Mouse (Mus musculus): Measurements from ENCODE around the gene Gm20479. TPM values are rescaled to one million over a fixed set of nuclear protein-coding genes. Genes with fewer than 3 reads are reported as not detected.

Gm20479 gene
- total and polyA plus RNA-seq, 3 experiments, result 1.2 to 2.2 (median 1.9) TPM

GRCm38 (mm10) chr7:27314393-27314792, 42.8 kb downstream of the Gm20479 start:
- no peak for DNase-seq (ENCODE audit: extremely low read depth)
- H3K9me3 ChIP-seq (replicated peaks; ENCODE audit: low read length), result peaks cover 19% of the 10 kb centered on the region
- no peaks in the 10 kb centered on the region for H3K36me3 ChIP-seq (replicated peaks in 1 of 2; ENCODE audit: control insufficient read depth in 1 of 2, insufficient read depth in 1 of 2, low read length in 1 of 2)
- TF ChIP-seq CHD1 (IDR thresholded peaks at IDR 0.05; ENCODE audit: low read depth, low read length) (no peak), POLR2A (IDR thresholded peaks at IDR 0.05; ENCODE audit: low read depth, low read length) (no peak), CTCF (conservative IDR thresholded peaks at IDR 0.05 in 1 of 2, IDR thresholded peaks at IDR 0.05 in 1 of 2; ENCODE audit: low read depth in 2 of 2, low read length in 2 of 2) (peak in 1 of 2 experiments; percentile 29; a peak in 2 of 4 replicates), ELF1 (IDR thresholded peaks at IDR 0.05; ENCODE audit: low read depth, low read length) (no peak), MYC (IDR thresholded peaks at IDR 0.05; ENCODE audit: low read depth, low read length) (no peak), JUN (IDR thresholded peaks at IDR 0.05; ENCODE audit: insufficient read depth, low read depth, low read length) (no peak), ZKSCAN1 (IDR thresholded peaks at IDR 0.05; ENCODE audit: borderline replicate concordance, low read depth, low read length) (no peak)
- peaks cover 0 to 2% of the 10 kb centered on the region in 2 experiments; a peak in 2 of 4 replicates for H3K4me1 ChIP-seq (ENCODE audit: control insufficient read depth in 1 of 2, insufficient read depth in 2 of 2)
- H3K9ac ChIP-seq (ENCODE audit: insufficient read depth, low read depth), result no peak overlapping the region
- no peak overlapping the region for H3K4me2 ChIP-seq (ENCODE audit: insufficient read depth, low read depth, poor library complexity, severe bottlenecking)
- H3K79me2 ChIP-seq (replicated peaks; ENCODE audit: control insufficient read depth, extremely low read depth, insufficient read depth, poor library complexity, severe bottlenecking), result no peaks in the 10 kb centered on the region
- H3K4me3 ChIP-seq (replicated peaks in 1 of 3; ENCODE audit: low read depth in 2 of 3, low read length in 2 of 3, poor library complexity in 1 of 3), result no peak overlapping the region
- peaks cover 13% of the 10 kb centered on the region for H3K27me3 ChIP-seq (replicated peaks)
- H3K27ac ChIP-seq (ENCODE audit: insufficient read depth, low read depth), result no peak overlapping the region
- dilution Hi-C loops (cut with MboI; ENCODE audit: extremely low pct_ligation_motif_present, extremely low pct_unique_long_range_greater_than_20kb, low sequenced_read_pairs), result no loop called here
- in situ Hi-C loops (cut with MboI; ENCODE audit: low pct_ligation_motif_present, low pct_unique_long_range_greater_than_20kb, low sequenced_read_pairs), result no loop called here

GRCm38 (mm10) chr7:27311651-27312284, 45.5 kb downstream of the Gm20479 start:
- H3K36me3 ChIP-seq (replicated peaks in 1 of 2; ENCODE audit: control insufficient read depth in 1 of 2, insufficient read depth in 1 of 2, low read length in 1 of 2), result no peaks in the 10 kb centered on the region
- H3K27me3 ChIP-seq (replicated peaks), result peaks cover 17% of the 10 kb centered on the region
- in situ Hi-C loops (cut with MboI; ENCODE audit: low pct_ligation_motif_present, low pct_unique_long_range_greater_than_20kb, low sequenced_read_pairs), result no loop called here
- peaks cover 19% of the 10 kb centered on the region for H3K9me3 ChIP-seq (replicated peaks; ENCODE audit: low read length)
- H3K4me3 ChIP-seq (replicated peaks in 1 of 3; ENCODE audit: low read depth in 2 of 3, low read length in 2 of 3, poor library complexity in 1 of 3), result no peak overlapping the region
- no peak for DNase-seq (ENCODE audit: extremely low read depth)
- H3K9ac ChIP-seq (ENCODE audit: insufficient read depth, low read depth), result no peak overlapping the region
- H3K79me2 ChIP-seq (replicated peaks; ENCODE audit: control insufficient read depth, extremely low read depth, insufficient read depth, poor library complexity, severe bottlenecking), result no peaks in the 10 kb centered on the region
- no peak for TF ChIP-seq E2F4 (IDR thresholded peaks at IDR 0.05; ENCODE audit: insufficient replicate concordance, low read depth, low read length)
- H3K4me1 ChIP-seq (ENCODE audit: control insufficient read depth in 1 of 2, insufficient read depth in 2 of 2), result peaks cover 0 to 2% of the 10 kb centered on the region in 2 experiments; a peak in 2 of 4 replicates
- H3K27ac ChIP-seq (ENCODE audit: insufficient read depth, low read depth), result no peak overlapping the region
- dilution Hi-C loops (cut with MboI; ENCODE audit: extremely low pct_ligation_motif_present, extremely low pct_unique_long_range_greater_than_20kb, low sequenced_read_pairs), result no loop called here
- H3K4me2 ChIP-seq (ENCODE audit: insufficient read depth, low read depth, poor library complexity, severe bottlenecking), result no peak overlapping the region

- no peak for TF ChIP-seq ZNF384 (IDR thresholded peaks at IDR 0.05; ENCODE audit: low read depth, low read length)
- no peak for TF ChIP-seq ZKSCAN1 (IDR thresholded peaks at IDR 0.05; ENCODE audit: borderline replicate concordance, low read depth, low read length)
- no peak for TF ChIP-seq PAX5 (IDR thresholded peaks at IDR 0.05; ENCODE audit: low read length)
- TF ChIP-seq MAZ (IDR thresholded peaks at IDR 0.05; ENCODE audit: low read depth, low read length), result no peak
- TF ChIP-seq RAD21 (IDR thresholded peaks at IDR 0.05; ENCODE audit: low read depth, low read length), result no peak
- no peak for TF ChIP-seq USF2 (conservative IDR thresholded peaks at IDR 0.05; ENCODE audit: low read depth, low read length)
- TF ChIP-seq POLR2AphosphoS2 (IDR thresholded peaks at IDR 0.05; ENCODE audit: low read depth, low read length), result no peak
- no peak for TF ChIP-seq EP300 (IDR thresholded peaks at IDR 0.05; ENCODE audit: low read length)
- TF ChIP-seq NELFE (IDR thresholded peaks at IDR 0.05; ENCODE audit: low read depth, low read length), result no peak
- no peak for TF ChIP-seq CHD2 (IDR thresholded peaks at IDR 0.05; ENCODE audit: low read length)
- TF ChIP-seq ZC3H11A (IDR thresholded peaks at IDR 0.05; ENCODE audit: low read depth, low read length), result no peak
- TF ChIP-seq TBP (conservative IDR thresholded peaks at IDR 0.05; ENCODE audit: low read depth, low read length), result no peak
- TF ChIP-seq JUN (IDR thresholded peaks at IDR 0.05; ENCODE audit: insufficient read depth, low read depth, low read length), result no peak
- no peak for TF ChIP-seq HCFC1 (IDR thresholded peaks at IDR 0.05; ENCODE audit: low read depth, low read length)
- Histone ChIP-seq H3K36me3 (replicated peaks in 1 of 2; ENCODE audit: control insufficient read depth in 1 of 2, insufficient read depth in 1 of 2, low read length in 1 of 2) (no peaks in the 10 kb centered on the region), H3K79me2 (replicated peaks; ENCODE audit: control insufficient read depth, extremely low read depth, insufficient read depth, poor library complexity, severe bottlenecking) (no peaks in the 10 kb centered on the region), H3K4me2 (ENCODE audit: insufficient read depth, low read depth, poor library complexity, severe bottlenecking) (no peak overlapping the region), H3K9ac (ENCODE audit: insufficient read depth, low read depth) (no peak overlapping the region), H3K9me3 (replicated peaks; ENCODE audit: low read length) (peaks cover 19% of the 10 kb centered on the region), H3K4me3 (replicated peaks in 1 of 3; ENCODE audit: low read depth in 2 of 3, low read length in 2 of 3, poor library complexity in 1 of 3) (no peak overlapping the region), H3K27me3 (replicated peaks) (peaks cover 19% of the 10 kb centered on the region), H3K27ac (ENCODE audit: insufficient read depth, low read depth) (no peak overlapping the region), H3K4me1 (ENCODE audit: control insufficient read depth in 1 of 2, insufficient read depth in 2 of 2) (peaks cover 0 to 2% of the 10 kb centered on the region in 2 experiments; a peak in 2 of 4 replicates)
- in situ Hi-C loops (cut with MboI; ENCODE audit: low pct_ligation_motif_present, low pct_unique_long_range_greater_than_20kb, low sequenced_read_pairs), result no loop called here
- dilution Hi-C loops (cut with MboI; ENCODE audit: extremely low pct_ligation_motif_present, extremely low pct_unique_long_range_greater_than_20kb, low sequenced_read_pairs), result no loop called here
- DNase-seq (ENCODE audit: extremely low read depth), result no peak
Measured at GRCm38 (mm10) chr7:27310996-27311535, 46.2 kb downstream of the Gm20479 start.
